Mouse (Mus musculus): ENCODE results near the gene Gbf1. TPM values are rescaled to one million over a fixed set of nuclear protein-coding genes. Genes with fewer than 3 reads are reported as not detected.

Gene Gbf1
- total and polyA plus RNA-seq, 3 experiments: 39.9 to 49.3 (median 40.0) TPM

GRCm38 (mm10) chr19:46320076-46320785 lies 167.9 kb downstream of the Gbf1 start:
- Histone ChIP-seq H3K9ac (ENCODE audit: low read depth, low read length) (no peak overlapping the region), H3K27ac (no peak overlapping the region), H3K4me1 (ENCODE audit: control insufficient read depth, insufficient read depth, low read length) (peaks cover 2% of the 10 kb centered on the region; the same call in 1 of the 2 replicates), H3K27me3 (ENCODE audit: control insufficient read depth, insufficient read depth, low read length) (peaks cover 27% of the 10 kb centered on the region), H3K36me3 (ENCODE audit: control insufficient read depth, insufficient read depth, low read length) (no peaks in the 10 kb centered on the region), H3K4me3 (no peak overlapping the region), H3K79me2 (replicated peaks; ENCODE audit: control insufficient read depth, insufficient read depth, low read length) (no peaks in the 10 kb centered on the region)
- intact Hi-C loops (cut with DNase I): no loop called here
- 75% methylated on average over 8 of the region's 8 CpGs for WGBS
- TF ChIP-seq CTCF (IDR thresholded peaks at IDR 0.05) (no peak), POLR2A (IDR thresholded peaks at IDR 0.05; ENCODE audit: insufficient read depth, low read depth, low read length) (no peak), EP300 (IDR thresholded peaks at IDR 0.05; ENCODE audit: insufficient read depth, low read depth, low read length) (no peak)
- DNase-seq: peak; percentile 1 to 14

- no peaks in the 10 kb centered on the region for H3K36me3 ChIP-seq (ENCODE audit: control insufficient read depth, insufficient read depth, low read length)
- no peak overlapping the region for H3K4me3 ChIP-seq
- H3K27ac ChIP-seq: no peak overlapping the region
- peak in 1 of 2 experiments; percentile 14 for DNase-seq
- peaks cover 21% of the 10 kb centered on the region for H3K27me3 ChIP-seq (ENCODE audit: control insufficient read depth, insufficient read depth, low read length)
- H3K4me1 ChIP-seq (ENCODE audit: control insufficient read depth, insufficient read depth, low read length): peaks cover 2% of the 10 kb centered on the region; the same call in 1 of the 2 replicates
- no peaks in the 10 kb centered on the region for H3K79me2 ChIP-seq (replicated peaks; ENCODE audit: control insufficient read depth, insufficient read depth, low read length)
- WGBS: 35% methylated on average over 6 of the region's 6 CpGs
- H3K9ac ChIP-seq (ENCODE audit: low read depth, low read length): no peak overlapping the region
- TF ChIP-seq CTCF (IDR thresholded peaks at IDR 0.05) (no peak), POLR2A (IDR thresholded peaks at IDR 0.05; ENCODE audit: insufficient read depth, low read depth, low read length) (no peak), EP300 (IDR thresholded peaks at IDR 0.05; ENCODE audit: insufficient read depth, low read depth, low read length) (no peak)
- intact Hi-C loops (cut with DNase I): no loop called here
Measured at GRCm38 (mm10) chr19:46321101-46321943, 169.0 kb downstream of the Gbf1 start.

GRCm38 (mm10) chr19:46322144-46322995 lies 170.1 kb downstream of the Gbf1 start:
- no peak for TF ChIP-seq EP300 (IDR thresholded peaks at IDR 0.05; ENCODE audit: insufficient read depth, low read depth, low read length)
- TF ChIP-seq POLR2A (IDR thresholded peaks at IDR 0.05; ENCODE audit: insufficient read depth, low read depth, low read length): no peak
- no peak for TF ChIP-seq CTCF (IDR thresholded peaks at IDR 0.05)
- H3K9ac ChIP-seq (ENCODE audit: low read depth, low read length): no peak overlapping the region
- intact Hi-C loops (cut with DNase I): no loop called here
- H3K36me3 ChIP-seq (ENCODE audit: control insufficient read depth, insufficient read depth, low read length): no peaks in the 10 kb centered on the region
- no peaks in the 10 kb centered on the region for H3K79me2 ChIP-seq (replicated peaks; ENCODE audit: control insufficient read depth, insufficient read depth, low read length)
- no peak for DNase-seq
- H3K27me3 ChIP-seq (ENCODE audit: control insufficient read depth, insufficient read depth, low read length): peaks cover 14% of the 10 kb centered on the region
- 50% methylated on average over 11 of the region's 11 CpGs for WGBS
- H3K27ac ChIP-seq: no peak overlapping the region
- H3K4me1 ChIP-seq (ENCODE audit: control insufficient read depth, insufficient read depth, low read length): peaks cover 4% of the 10 kb centered on the region
- no peak overlapping the region for H3K4me3 ChIP-seq

GRCm38 (mm10) chr19:46322996-46323572 lies 170.8 kb downstream of the Gbf1 start:
- WGBS: 67% methylated on average over 13 of the region's 13 CpGs
- TF ChIP-seq EP300 (IDR thresholded peaks at IDR 0.05; ENCODE audit: insufficient read depth, low read depth, low read length): no peak
- no peak for TF ChIP-seq POLR2A (IDR thresholded peaks at IDR 0.05; ENCODE audit: insufficient read depth, low read depth, low read length)
- TF ChIP-seq CTCF (IDR thresholded peaks at IDR 0.05): no peak

GRCm38 (mm10) chr19:46323716-46324115 lies 171.4 kb downstream of the Gbf1 start:
- Histone ChIP-seq H3K27me3 (ENCODE audit: control insufficient read depth, insufficient read depth, low read length) (peaks cover 4% of the 10 kb centered on the region; the same call in 1 of the 2 replicates), H3K9ac (ENCODE audit: low read depth, low read length) (no peak overlapping the region), H3K4me1 (ENCODE audit: control insufficient read depth, insufficient read depth, low read length) (peaks cover 4% of the 10 kb centered on the region), H3K27ac (no peak overlapping the region), H3K36me3 (ENCODE audit: control insufficient read depth, insufficient read depth, low read length) (no peaks in the 10 kb centered on the region), H3K79me2 (replicated peaks; ENCODE audit: control insufficient read depth, insufficient read depth, low read length) (no peaks in the 10 kb centered on the region), H3K4me3 (no peak overlapping the region)
- 64% methylated on average over 5 of the region's 5 CpGs for WGBS
- TF ChIP-seq POLR2A (IDR thresholded peaks at IDR 0.05; ENCODE audit: insufficient read depth, low read depth, low read length) (no peak), CTCF (IDR thresholded peaks at IDR 0.05) (no peak), EP300 (IDR thresholded peaks at IDR 0.05; ENCODE audit: insufficient read depth, low read depth, low read length) (no peak)
- DNase-seq: no peak
- intact Hi-C loops (cut with DNase I): no loop called here

More at GRCm38 (mm10) chr19:46322996-46323572, 170.8 kb downstream of the Gbf1 start:
- Histone ChIP-seq H3K27ac (no peak overlapping the region), H3K9ac (ENCODE audit: low read depth, low read length) (no peak overlapping the region), H3K27me3 (ENCODE audit: control insufficient read depth, insufficient read depth, low read length) (peaks cover 10% of the 10 kb centered on the region), H3K79me2 (replicated peaks; ENCODE audit: control insufficient read depth, insufficient read depth, low read length) (no peaks in the 10 kb centered on the region), H3K36me3 (ENCODE audit: control insufficient read depth, insufficient read depth, low read length) (no peaks in the 10 kb centered on the region), H3K4me3 (no peak overlapping the region), H3K4me1 (ENCODE audit: control insufficient read depth, insufficient read depth, low read length) (peaks cover 6% of the 10 kb centered on the region)
- intact Hi-C loops (cut with DNase I): no loop called here
- no peak for DNase-seq
